Mouse (Mus musculus): Measurements from ENCODE around the gene Deaf1. TPM values are rescaled to one million over a fixed set of nuclear protein-coding genes. Genes with fewer than 3 reads are reported as not detected.

Gene Deaf1
- polyA plus RNA-seq (2012; rRNA removed) = 18.6 and 22.7 TPM in 2 replicates

- under 1% methylated on average over 104 of the region's 105 CpGs for WGBS
- H3K4me1 ChIP-seq (ENCODE audit: control insufficient read depth, insufficient read depth, low read length) = peaks cover 18% of the 10 kb centered on the region
- peak within 1 kb of the TSS; percentile 96 for H3K4me3 ChIP-seq (replicated peaks; ENCODE audit: extremely low read depth, low read depth, low read length)
- DNase-seq = peak; percentile 99
- TF ChIP-seq POLR2A (IDR thresholded peaks at IDR 0.05; ENCODE audit: borderline replicate concordance, extremely low read depth, low read depth, low read length) (peak; percentile 91), CTCF (IDR thresholded peaks at IDR 0.05; ENCODE audit: insufficient read depth, low read length) (no peak)
Observed at GRCm38 (mm10) chr7:141327469-141328372, at the start of gene Deaf1, which contains the start of gene Tmem80. Gene Deaf1 (minus strand): TSS chr7:141327690. Gene Tmem80 (plus strand): TSS chr7:141327739.

DNA sequence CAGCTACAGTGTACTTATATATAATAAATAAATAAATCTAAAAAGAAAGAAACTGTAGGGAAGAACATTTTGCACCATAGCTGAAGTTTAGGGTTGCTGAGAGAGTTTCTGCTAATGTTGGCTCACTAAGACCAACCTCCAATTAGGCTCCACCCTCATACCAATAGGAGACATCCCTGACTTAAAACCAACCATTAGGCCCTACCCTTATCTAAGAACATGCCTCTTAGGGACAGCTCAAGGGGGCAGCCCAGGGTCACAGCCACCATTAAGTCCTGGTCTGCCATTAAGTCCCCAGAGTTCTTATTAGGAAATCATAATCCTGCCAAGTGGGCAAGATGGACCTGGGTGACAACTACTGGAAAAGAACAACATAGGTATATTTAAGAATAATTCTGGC, 46.9 kb upstream of the Deaf1 start:
- H3K4me3 ChIP-seq (replicated peaks; ENCODE audit: extremely low read depth, low read depth, low read length) = no peak overlapping the region
- no peak for DNase-seq
- TF ChIP-seq CTCF (IDR thresholded peaks at IDR 0.05; ENCODE audit: insufficient read depth, low read length) (no peak), POLR2A (IDR thresholded peaks at IDR 0.05; ENCODE audit: borderline replicate concordance, extremely low read depth, low read depth, low read length) (no peak)
- H3K4me1 ChIP-seq (ENCODE audit: control insufficient read depth, insufficient read depth, low read length) = no peaks in the 10 kb centered on the region

GRCm38 (mm10) chr7:141373611-141374010, 46.1 kb upstream of the Deaf1 start:
- DNase-seq = no peak
- no peaks in the 10 kb centered on the region for H3K4me1 ChIP-seq (ENCODE audit: control insufficient read depth, insufficient read depth, low read length)
- TF ChIP-seq POLR2A (IDR thresholded peaks at IDR 0.05; ENCODE audit: borderline replicate concordance, extremely low read depth, low read depth, low read length) = no peak
- no peak for TF ChIP-seq CTCF (IDR thresholded peaks at IDR 0.05; ENCODE audit: insufficient read depth, low read length)
- 81% methylated on average over 6 of the region's 6 CpGs for WGBS
- no peak overlapping the region for H3K4me3 ChIP-seq (replicated peaks; ENCODE audit: extremely low read depth, low read depth, low read length)

DNA sequence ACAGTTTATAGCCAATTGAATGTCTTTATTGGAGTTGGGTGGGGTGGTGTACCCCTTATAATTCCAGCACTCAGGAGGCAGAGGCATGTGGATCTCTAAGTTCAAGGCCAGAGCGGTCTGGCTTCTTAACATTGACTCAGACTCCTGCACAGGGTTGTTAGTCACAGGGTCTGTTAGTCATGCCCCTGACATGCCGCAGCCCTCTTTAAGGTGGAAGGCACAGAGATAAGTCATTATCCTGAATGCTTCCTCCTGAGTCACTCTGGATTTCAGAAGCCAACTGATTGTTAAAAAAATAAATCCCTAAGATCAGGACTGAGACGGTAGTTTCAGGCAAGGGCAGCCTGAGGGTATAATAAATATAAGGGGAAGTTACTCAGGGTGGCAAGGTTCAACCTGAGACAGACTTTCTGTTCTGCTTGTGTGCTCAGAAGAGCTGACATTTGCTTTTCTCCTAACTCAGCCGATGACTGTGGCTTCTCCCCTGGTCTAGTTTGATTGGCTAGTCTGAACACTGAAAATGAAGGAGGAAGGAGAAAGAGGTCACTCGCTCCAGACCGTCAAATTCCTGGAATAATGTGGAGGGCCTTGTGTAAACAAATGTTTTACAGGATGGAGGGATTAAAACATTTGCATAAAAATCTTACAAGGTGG, 44.6 kb upstream of the Deaf1 start:
- TF ChIP-seq CTCF (IDR thresholded peaks at IDR 0.05; ENCODE audit: insufficient read depth, low read length) = no peak
- TF ChIP-seq POLR2A (IDR thresholded peaks at IDR 0.05; ENCODE audit: borderline replicate concordance, extremely low read depth, low read depth, low read length) = no peak

DNA sequence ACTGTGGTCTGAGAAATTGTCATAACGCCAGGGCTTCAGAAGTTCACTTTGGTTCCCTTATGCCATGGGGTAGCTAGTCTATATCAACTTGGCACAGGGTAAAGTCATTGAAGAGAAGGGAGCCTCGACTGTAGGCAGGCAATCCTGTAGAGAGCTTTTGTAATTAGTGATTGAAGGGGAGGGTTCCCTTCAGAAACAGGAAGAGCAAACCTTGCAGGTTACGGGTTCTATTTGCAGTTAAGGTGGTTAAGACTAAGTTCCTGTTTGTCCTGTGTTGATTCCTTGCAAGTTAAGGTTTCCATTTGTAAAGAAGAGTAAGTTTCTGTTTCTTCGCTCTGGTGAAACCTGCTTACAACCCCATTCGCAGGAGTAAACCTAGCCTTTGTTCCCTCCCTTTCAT, 42.4 kb upstream of the Deaf1 start:
- Histone ChIP-seq H3K4me1 (ENCODE audit: control insufficient read depth, insufficient read depth, low read length) (no peaks in the 10 kb centered on the region), H3K4me3 (replicated peaks; ENCODE audit: extremely low read depth, low read depth, low read length) (no peak overlapping the region)
- WGBS = 64% methylated on average over 5 of the region's 5 CpGs
- TF ChIP-seq POLR2A (IDR thresholded peaks at IDR 0.05; ENCODE audit: borderline replicate concordance, extremely low read depth, low read depth, low read length) (no peak), CTCF (IDR thresholded peaks at IDR 0.05; ENCODE audit: insufficient read depth, low read length) (no peak)
- no peak for DNase-seq

More for the DNA sequence above, 44.6 kb upstream of the Deaf1 start:
- Histone ChIP-seq H3K4me1 (ENCODE audit: control insufficient read depth, insufficient read depth, low read length) (no peaks in the 10 kb centered on the region), H3K4me3 (replicated peaks; ENCODE audit: extremely low read depth, low read depth, low read length) (no peak overlapping the region)
- DNase-seq = no peak
- WGBS = 36% methylated on average over 6 of the region's 6 CpGs

- no peak for DNase-seq
- Histone ChIP-seq H3K4me3 (replicated peaks; ENCODE audit: extremely low read depth, low read depth, low read length) (no peak overlapping the region), H3K4me1 (ENCODE audit: control insufficient read depth, insufficient read depth, low read length) (no peaks in the 10 kb centered on the region)
- TF ChIP-seq POLR2A (IDR thresholded peaks at IDR 0.05; ENCODE audit: borderline replicate concordance, extremely low read depth, low read depth, low read length) (no peak), CTCF (IDR thresholded peaks at IDR 0.05; ENCODE audit: insufficient read depth, low read length) (no peak)
- WGBS = 70% methylated on average over 4 of the region's 4 CpGs
Observed at GRCm38 (mm10) chr7:141367358-141367757, 39.9 kb upstream of the Deaf1 start.

DNA sequence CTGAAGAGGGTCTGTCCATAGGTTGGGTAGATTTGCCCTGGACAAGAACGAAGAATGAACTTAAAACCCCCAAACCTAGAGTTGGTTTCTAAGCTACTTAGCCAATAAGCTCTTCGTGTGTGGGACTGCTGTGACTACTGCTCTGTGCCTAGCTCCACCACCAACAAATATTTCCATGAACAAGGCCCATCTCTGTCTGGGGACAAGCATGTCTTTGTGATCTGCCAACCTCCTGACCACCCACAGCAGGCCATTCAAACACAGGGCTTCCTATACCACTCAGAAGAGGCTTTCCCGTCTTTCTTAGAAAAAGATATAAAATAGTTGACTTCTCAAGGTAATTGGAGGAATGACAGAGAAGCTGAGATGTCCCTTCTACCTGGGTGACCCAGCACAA, 37.6 kb upstream of the Deaf1 start:
- Histone ChIP-seq H3K4me3 (replicated peaks; ENCODE audit: extremely low read depth, low read depth, low read length) (no peak overlapping the region), H3K4me1 (ENCODE audit: control insufficient read depth, insufficient read depth, low read length) (no peaks in the 10 kb centered on the region)
- no peak for DNase-seq
- WGBS = 63% methylated on average over 3 of the region's 3 CpGs
- TF ChIP-seq CTCF (IDR thresholded peaks at IDR 0.05; ENCODE audit: insufficient read depth, low read length) (no peak), POLR2A (IDR thresholded peaks at IDR 0.05; ENCODE audit: borderline replicate concordance, extremely low read depth, low read depth, low read length) (no peak)

- no peak for DNase-seq
- Histone ChIP-seq H3K4me3 (replicated peaks; ENCODE audit: extremely low read depth, low read depth, low read length) (no peak overlapping the region), H3K4me1 (ENCODE audit: control insufficient read depth, insufficient read depth, low read length) (no peaks in the 10 kb centered on the region)
- 77% methylated on average over 5 of the region's 5 CpGs for WGBS
- TF ChIP-seq CTCF (IDR thresholded peaks at IDR 0.05; ENCODE audit: insufficient read depth, low read length) (no peak), POLR2A (IDR thresholded peaks at IDR 0.05; ENCODE audit: borderline replicate concordance, extremely low read depth, low read depth, low read length) (no peak)
Observed at GRCm38 (mm10) chr7:141364349-141365048, 37.0 kb upstream of the Deaf1 start.

GRCm38 (mm10) chr7:141363752-141364125, 36.2 kb upstream of the Deaf1 start:
- Histone ChIP-seq H3K4me3 (replicated peaks; ENCODE audit: extremely low read depth, low read depth, low read length) (no peak overlapping the region), H3K4me1 (ENCODE audit: control insufficient read depth, insufficient read depth, low read length) (no peaks in the 10 kb centered on the region)
- TF ChIP-seq CTCF (IDR thresholded peaks at IDR 0.05; ENCODE audit: insufficient read depth, low read length) (no peak), POLR2A (IDR thresholded peaks at IDR 0.05; ENCODE audit: borderline replicate concordance, extremely low read depth, low read depth, low read length) (no peak)
- DNase-seq = no peak
- 70% methylated on average over 2 of the region's 2 CpGs for WGBS

Data from lung, adult 2 months (tissue).